Mouse (Mus musculus) heart, adult 11 months (tissue): ENCODE measurements around the gene Nfkbil1.
"Not testable (repeated sequence)": the region's sequence is repeated elsewhere in the genome, so short reads cannot be mapped to it uniquely, and the experiment has no call there.

Experiments used
- DNase-seq: peaks from one replicate; pipeline ENCODE4 v3.0.0; 2022

The Nfkbil1 gene

GRCm38 (mm10) chr17:35234903-35235302, 689 bp downstream of the Nfkbil1 start:
- DNase-seq = peak; percentile 97

- not testable (repeated sequence) for DNase-seq
These were observed 1.5 kb downstream of the Nfkbil1 start for GRCm38 (mm10) chr17:35234090-35234489.

GRCm38 (mm10) chr17:35233114-35233980, 2.2 kb downstream of the Nfkbil1 start, which contains the start of gene Atp6v1g2:
Gene Atp6v1g2 (plus strand): TSS chr17:35233660.
- peak; percentile 96 for DNase-seq

- DNase-seq = no peak
These were observed 2.9 kb downstream of the Nfkbil1 start for GRCm38 (mm10) chr17:35232659-35233058.

- peak; percentile 98 for DNase-seq
These were observed 3.5 kb downstream of the Nfkbil1 start for GRCm38 (mm10) chr17:35232043-35232442.

GRCm38 (mm10) chr17:35231022-35231421, 4.6 kb downstream of the Nfkbil1 start:
- DNase-seq = peak; percentile 89

GRCm38 (mm10) chr17:35226561-35227046, 9.0 kb downstream of the Nfkbil1 start:
- DNase-seq = no peak

GRCm38 (mm10) chr17:35225456-35225855, 10.1 kb downstream of the Nfkbil1 start:
- DNase-seq = no peak

GRCm38 (mm10) chr17:35224641-35225040, 11.0 kb downstream of the Nfkbil1 start:
- DNase-seq = no peak

- peak; percentile 95 for DNase-seq
These were observed 13.3 kb downstream of the Nfkbil1 start for GRCm38 (mm10) chr17:35222299-35222698.

GRCm38 (mm10) chr17:35220156-35220952, 15.2 kb downstream of the Nfkbil1 start, which contains the start of gene Gm16181:
Gene Gm16181 (plus strand): TSS chr17:35220834.
- DNase-seq = peak; percentile 99

GRCm38 (mm10) chr17:35219601-35220041, 16.0 kb downstream of the Nfkbil1 start:
- DNase-seq = peak; percentile 98

GRCm38 (mm10) chr17:35218516-35219193, 16.9 kb downstream of the Nfkbil1 start:
- peak; percentile 99 for DNase-seq

GRCm38 (mm10) chr17:35213071-35213470, 22.5 kb downstream of the Nfkbil1 start:
- no peak for DNase-seq

GRCm38 (mm10) chr17:35210593-35210992, 25.0 kb downstream of the Nfkbil1 start:
- no peak for DNase-seq

GRCm38 (mm10) chr17:35209785-35210535, 25.6 kb downstream of the Nfkbil1 start:
- DNase-seq = peak; percentile 96

GRCm38 (mm10) chr17:35205380-35205769, 30.2 kb downstream of the Nfkbil1 start:
- no peak for DNase-seq

- DNase-seq = no peak
These were observed 30.9 kb downstream of the Nfkbil1 start, which contains the start of gene Lta for GRCm38 (mm10) chr17:35204494-35205379. Gene Lta (minus strand): TSS chr17:35205351.

- peak; percentile 91 for DNase-seq
These were observed 33.1 kb downstream of the Nfkbil1 start for GRCm38 (mm10) chr17:35202442-35202841.

GRCm38 (mm10) chr17:35201787-35202186, 33.8 kb downstream of the Nfkbil1 start, which contains the start of gene Tnf:
Gene Tnf (minus strand): TSS chr17:35202007.
- DNase-seq = peak; percentile 99

GRCm38 (mm10) chr17:35201128-35201527, 34.5 kb downstream of the Nfkbil1 start:
- DNase-seq = peak; percentile 91
